In the genomic region with DNA sequence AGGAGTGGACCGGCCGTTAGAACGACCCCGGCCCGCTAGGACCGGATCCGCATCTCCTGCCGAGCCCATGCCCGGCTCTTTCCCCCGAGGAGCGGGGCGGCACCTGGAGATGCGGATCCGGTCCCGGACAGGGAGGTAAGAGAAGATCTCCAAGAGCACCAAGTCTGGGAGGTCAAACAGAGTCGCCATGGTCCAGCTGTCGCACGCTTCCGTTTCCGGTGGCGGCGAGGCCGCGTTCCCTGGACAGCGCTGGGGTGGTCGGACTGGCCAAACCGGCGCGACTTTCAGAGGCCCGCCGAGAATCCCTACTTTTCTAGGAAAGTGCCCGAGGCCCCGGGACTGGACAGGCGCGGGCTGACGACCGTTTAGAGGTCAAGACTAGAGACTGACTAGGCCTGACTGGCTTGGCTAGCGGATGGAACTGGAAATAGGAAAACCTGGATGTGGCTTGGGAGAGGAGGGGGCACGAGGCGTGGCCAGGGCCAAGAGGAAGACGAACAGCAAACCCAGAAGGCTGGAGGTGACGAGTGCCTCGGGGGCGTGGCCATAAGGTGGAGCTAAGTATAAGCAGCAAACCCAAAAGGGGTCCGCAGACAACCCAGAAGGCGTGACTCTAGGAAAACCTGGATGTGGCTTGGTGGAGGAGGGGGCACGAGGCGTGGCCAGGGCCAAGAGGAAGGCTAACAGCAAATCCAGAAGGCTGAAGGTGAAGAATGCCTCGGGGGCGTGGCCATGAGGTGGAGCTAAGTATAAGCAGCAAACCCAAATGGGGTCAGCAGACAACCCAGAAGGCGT, we compare ENCODE assay signal across 8 mouse cellular contexts. TPM values are rescaled to one million over a fixed set of nuclear protein-coding genes. Genes with fewer than 3 reads are reported as not detected.
DNase-seq lines count a peak whose midpoint lies in the region; ATAC-seq and TF ChIP-seq lines count a peak whose summit lies in the region.

Gene Ubl5, plus strand, starts transcription at position 778 of the 795 bp plus-strand sequence.

- peak within 1 kb of the TSS; percentile 84 for H3K9ac ChIP-seq in heart, adult 2 months (ENCODE audit: low read depth, low read length)
- peak within 1 kb of the TSS; percentile 87 for H3K9ac ChIP-seq in liver, embryonic 12.5 days

- 2% methylated on average over 51 of the region's 51 CpGs for WGBS in heart, adult 2 months
- under 1% methylated on average over 51 of the region's 51 CpGs for WGBS in liver, embryonic 12.5 days (ENCODE audit: insufficient replicate concordance)
- 4% methylated on average over 51 of the region's 51 CpGs for WGBS in thymus, adult 2 months

- peak within 1 kb of the TSS; percentile 99 for H3K4me3 ChIP-seq in heart, adult 2 months
- H3K4me3 ChIP-seq in liver, embryonic 12.5 days: peak within 1 kb of the TSS; percentile 93
- H3K4me3 ChIP-seq in thymus, adult 2 months (ENCODE audit: control insufficient read depth, insufficient read depth, low read length): peak within 1 kb of the TSS; percentile 83

- H3K4me1 ChIP-seq in heart, adult 2 months (ENCODE audit: control insufficient read depth, insufficient read depth, low read length): peaks cover 5% of the 10 kb centered on the region
- H3K4me1 ChIP-seq in liver, embryonic 12.5 days: peaks cover 54% of the 10 kb centered on the region
- peaks cover 31% of the 10 kb centered on the region for H3K4me1 ChIP-seq in thymus, adult 2 months (replicated peaks; ENCODE audit: control insufficient read depth, insufficient read depth, low read length)

- peak within 1 kb of the TSS; percentile 92 for H3K27ac ChIP-seq in heart, adult 2 months
- H3K27ac ChIP-seq in liver, embryonic 12.5 days: peak within 1 kb of the TSS; percentile 86
- peak within 1 kb of the TSS; percentile 89 for H3K27ac ChIP-seq in thymus, adult 2 months (ENCODE audit: control insufficient read depth, insufficient read depth, low read length)

- 0 out of 2 replicates have a peak, but pooled peaks have one; percentile 21 for TF ChIP-seq POLR2A in heart, adult 2 months (IDR thresholded peaks at IDR 0.05; ENCODE audit: insufficient read depth, low read depth, low read length)
- TF ChIP-seq POLR2A in thymus, adult 2 months (IDR thresholded peaks at IDR 0.05; ENCODE audit: control insufficient read depth, extremely low read depth, insufficient read depth, low read length, poor library complexity): peak; percentile 76; the same call in 1 of the 2 replicates

- no peak for TF ChIP-seq CTCF in heart, adult 2 months (IDR thresholded peaks at IDR 0.05)
- TF ChIP-seq CTCF in thymus, adult 2 months (IDR thresholded peaks at IDR 0.05; ENCODE audit: borderline replicate concordance, control insufficient read depth, extremely low read depth, insufficient read depth, low read length, poor library complexity): 0 out of 2 replicates have a peak, but pooled peaks have one; percentile 26

- TF ChIP-seq EP300 in heart, adult 2 months (IDR thresholded peaks at IDR 0.05; ENCODE audit: insufficient read depth, low read depth, low read length): no peak

- H3K27me3 ChIP-seq in heart, adult 2 months (ENCODE audit: control insufficient read depth, insufficient read depth, low read length): no peaks in the 10 kb centered on the region
- H3K27me3 ChIP-seq in liver, embryonic 12.5 days (replicated peaks): no peaks in the 10 kb centered on the region
- no peaks in the 10 kb centered on the region for H3K27me3 ChIP-seq in thymus, adult 2 months (ENCODE audit: control insufficient read depth, insufficient read depth, low read length)

- peak; percentile 57 to 65 for DNase-seq in B cell, adult 2 months
- peak; percentile 95 for DNase-seq in WW6 (ENCODE audit: low read depth, low spot score)
- DNase-seq in embryo, embryonic 9.5 days (ENCODE audit: extremely low spot score): peak; percentile 96
- peak; percentile 70 to 73 for DNase-seq in heart, adult 2 months
- DNase-seq in kidney, adult 18-20 months: peak; percentile 77
- peak; percentile 71 for DNase-seq in naive thymus-derived CD4-positive, alpha-beta T cell, adult 2 months (ENCODE audit: low read depth)
- DNase-seq in thymus, adult 2 months: peak; percentile 94

- ATAC-seq in liver, embryonic 12.5 days: peak; percentile 76

- intact Hi-C loops in heart, adult 2 months (cut with DNase I): loop anchor here (2.0 to 10.0 kb wide), 4 partner anchors 35 to 147 kb away; partner anchors contain the start of genes Zfp266, Zfp426 and Zfp846

- H3K79me2 ChIP-seq in heart, adult 2 months (replicated peaks; ENCODE audit: control insufficient read depth, insufficient read depth, low read length): peaks cover 5% of the 10 kb centered on the region

- no peaks in the 10 kb centered on the region for H3K9me3 ChIP-seq in liver, embryonic 12.5 days (replicated peaks)

- no peaks in the 10 kb centered on the region; the same call in 1 of the 2 replicates for H3K36me3 ChIP-seq in heart, adult 2 months (ENCODE audit: control insufficient read depth, insufficient read depth, low read length)
- peaks cover 34% of the 10 kb centered on the region for H3K36me3 ChIP-seq in liver, embryonic 12.5 days
- peaks cover 30% of the 10 kb centered on the region for H3K36me3 ChIP-seq in thymus, adult 2 months (ENCODE audit: control insufficient read depth, insufficient read depth, low read length)

- peak within 1 kb of the TSS; percentile 99 for H3K4me2 ChIP-seq in liver, embryonic 12.5 days

RNA-seq across cellular contexts. Expression of gene Ubl5, which starts in this region (rescaled TPM):
- total RNA-seq in heart, adult 2 months (2021): 100 to 1,000 TPM; 233 to 269 TPM
- polyA plus RNA-seq in heart, adult 2 months (2012; rRNA removed): 275 and 362 TPM in 2 replicates
- polyA plus RNA-seq in liver, embryonic 12.5 days (2016; fragmentation: Nextera tagmentation; extraction: Ambion mirVana): 307 TPM in 2 replicates
- 189 and 207 TPM in 2 replicates for polyA plus RNA-seq in thymus, adult 2 months (2012; rRNA removed)

Comparison
In these comparisons a context has a peak if more than half of its experiments do, and no peak if none do; other contexts are left out.
1. Peak in every context shown above with its lines: DNase-seq, ATAC-seq, H3K4me3 ChIP-seq and H3K27ac ChIP-seq.